Mouse (Mus musculus) thymus, adult 2 months (tissue): Measurements from ENCODE around the gene Tbxas1.

Source experiments
- CTCF ChIP-seq: fragments of 200-500 bp; IDR thresholded peaks from 2 replicates; pipeline ENCODE4 v1.5.1; 2012; ENCODE audit warnings: mild to moderate bottlenecking, control low read depth, low read length, moderate library complexity, borderline replicate concordance; ENCODE audit not compliant: control insufficient read depth, poor library complexity, insufficient read depth; ENCODE audit errors: extremely low read depth
- POLR2A ChIP-seq: fragments of 200-500 bp; IDR thresholded peaks from 2 replicates; pipeline ENCODE4 v1.6.1; 2012; ENCODE audit warnings: mild to moderate bottlenecking, low read length, control low read depth, moderate library complexity; ENCODE audit not compliant: control insufficient read depth, poor library complexity, insufficient read depth; ENCODE audit errors: extremely low read depth

DNA sequence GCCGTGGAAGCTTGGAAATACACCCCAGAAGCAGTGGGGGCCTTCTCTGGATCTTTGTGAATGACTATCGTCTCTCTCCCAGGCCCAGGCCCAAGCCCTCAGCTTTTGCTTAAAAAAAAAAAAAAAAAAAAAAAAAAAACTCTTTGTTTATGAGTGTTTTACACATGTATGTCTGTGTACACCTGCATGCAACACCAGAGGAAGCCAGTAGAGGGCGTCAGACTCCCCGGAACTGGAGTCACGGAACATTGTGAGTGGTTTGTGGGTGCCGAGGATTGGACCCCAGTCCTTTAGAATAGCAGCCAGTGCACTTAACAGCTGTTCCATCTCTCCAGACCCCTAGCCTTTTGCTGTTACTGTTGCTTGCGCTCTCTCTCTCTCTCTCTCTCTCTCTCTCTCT is 50.5 kb downstream of the Tbxas1 start:
- TF ChIP-seq CTCF (no peak), POLR2A (no peak)
